Mouse (Mus musculus) midbrain, embryonic 16.5 days (tissue): ENCODE data around the gene BC005624. TPM values are rescaled to one million over a fixed set of nuclear protein-coding genes. Genes with fewer than 3 reads are reported as not detected.

ENCODE experiments used
- ATAC-seq: fragments of 200-750 bp; cut with Nextera tagmentation; 2 replicates; pipeline ENCODE4 v1.8.0; 2017; ENCODE audit warnings: moderate TSS enrichment
- H3K27ac ChIP-seq: fragments of 300-500 bp; sonication (generic); 2 replicates; pipeline ENCODE4 v1.5.1; 2014; ENCODE audit warnings: mild to moderate bottlenecking, low read length, mixed read lengths
- H3K27me3 ChIP-seq: fragments of 300-500 bp; sonication (generic); 2 replicates; pipeline ENCODE4 v1.6.1; 2014; ENCODE audit warnings: low read depth, low read length, mixed read lengths; ENCODE audit not compliant: control insufficient read depth, insufficient read depth
- H3K36me3 ChIP-seq: fragments of 300-500 bp; sonication (generic); 2 replicates; pipeline ENCODE4 v1.6.1; 2014; ENCODE audit warnings: mild to moderate bottlenecking, low read length, moderate library complexity, mixed read lengths; ENCODE audit not compliant: control insufficient read depth, insufficient read depth
- H3K4me1 ChIP-seq: fragments of 300-500 bp; sonication (generic); 2 replicates; pipeline ENCODE4 v1.6.1; 2014; ENCODE audit warnings: mild to moderate bottlenecking, low read length, mixed read lengths; ENCODE audit not compliant: control insufficient read depth, insufficient read depth
- H3K4me2 ChIP-seq: fragments of 300-500 bp; sonication (generic); 2 replicates; pipeline ENCODE4 v1.6.1; 2014; ENCODE audit warnings: mild to moderate bottlenecking, low read length, mixed read lengths
- H3K4me3 ChIP-seq: fragments of 300-500 bp; sonication (generic); 2 replicates; pipeline ENCODE4 v1.5.1; 2014; ENCODE audit warnings: low read depth, mild to moderate bottlenecking, low read length, moderate library complexity, mixed read lengths
- H3K9ac ChIP-seq: fragments of 300-500 bp; sonication (generic); 2 replicates; pipeline ENCODE4 v1.6.1; 2014; ENCODE audit warnings: low read depth, low read length, mixed read lengths
- H3K9me3 ChIP-seq: fragments of 300-500 bp; sonication (generic); replicated peaks from 2 replicates; pipeline ENCODE4 v1.6.1; 2014; ENCODE audit warnings: mild to moderate bottlenecking, low read length, mixed read lengths; ENCODE audit not compliant: control insufficient read depth, poor library complexity, severe bottlenecking
- WGBS: fragments of 180-500 bp; shearing (Covaris S2); extraction: QIAGEN DNeasy Blood & Tissue Kit; methylation state at CpG from one replicate; pipeline ENCODE4 v1.1.7; 2014; 5-methylcytosine and 5-hydroxymethylcytosine counted together
- polyA plus RNA-seq: library from polyadenylated mRNA; unstranded; fragments of >200 nt; fragmentation: Nextera tagmentation; extraction: Ambion mirVana; gene quantifications from 2 replicates; pipeline ENCODE4 v1.2.1, GENCODE M21; 2015

BC005624 gene
- polyA plus RNA-seq, 1 experiment from 2014 or later = 95.3 TPM

GRCm38 (mm10) chr2:30994853-30995252, 12.9 kb upstream of the BC005624 start:
- no peak overlapping the region for H3K27ac ChIP-seq
- ATAC-seq = no peak
- no peak overlapping the region for H3K4me2 ChIP-seq
- H3K9ac ChIP-seq = no peak overlapping the region
- H3K4me1 ChIP-seq = no peaks in the 10 kb centered on the region
- H3K27me3 ChIP-seq = no peaks in the 10 kb centered on the region
- H3K4me3 ChIP-seq = no peak overlapping the region
- H3K36me3 ChIP-seq = peaks cover 6% of the 10 kb centered on the region; the same call in 1 of the 2 replicates
- 94% methylated on average over 4 of the region's 4 CpGs for WGBS
- no peaks in the 10 kb centered on the region for H3K9me3 ChIP-seq

DNA sequence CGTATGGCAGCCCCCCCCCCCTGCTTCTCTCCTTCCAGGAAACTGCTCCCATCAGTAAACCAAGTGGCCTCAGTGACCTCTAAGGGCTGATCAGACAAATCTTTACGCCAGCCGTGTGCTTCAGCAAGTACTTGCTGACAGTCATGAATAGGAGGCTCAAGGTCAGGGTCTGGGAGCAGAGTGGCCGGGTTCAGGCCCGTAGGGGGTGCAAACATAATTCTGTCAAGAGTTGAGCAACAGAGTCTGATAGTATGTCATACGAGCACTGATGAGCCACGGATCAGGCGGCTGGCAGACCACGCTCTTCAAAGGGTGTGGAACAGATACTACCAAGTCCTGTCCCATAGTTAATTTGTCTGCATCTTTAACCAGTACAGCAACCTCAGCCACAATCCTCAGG, 8.2 kb upstream of the BC005624 start:
- no peaks in the 10 kb centered on the region for H3K4me1 ChIP-seq
- H3K4me2 ChIP-seq = no peak overlapping the region
- ATAC-seq = no peak
- H3K9ac ChIP-seq = no peak overlapping the region
- 93% methylated on average over 9 of the region's 9 CpGs for WGBS
- no peak overlapping the region for H3K4me3 ChIP-seq
- no peaks in the 10 kb centered on the region for H3K9me3 ChIP-seq
- H3K27ac ChIP-seq = no peak overlapping the region
- no peaks in the 10 kb centered on the region for H3K27me3 ChIP-seq
- no peaks in the 10 kb centered on the region; the same call in 1 of the 2 replicates for H3K36me3 ChIP-seq

GRCm38 (mm10) chr2:30985111-30986020, 3.4 kb upstream of the BC005624 start:
- no peak overlapping the region for H3K27ac ChIP-seq
- no peak overlapping the region for H3K9ac ChIP-seq
- H3K9me3 ChIP-seq = no peaks in the 10 kb centered on the region
- H3K4me2 ChIP-seq = no peak overlapping the region
- ATAC-seq = no peak
- H3K36me3 ChIP-seq = no peaks in the 10 kb centered on the region; the same call in 1 of the 2 replicates
- peaks cover 16% of the 10 kb centered on the region for H3K4me1 ChIP-seq
- WGBS = 32% methylated on average over 17 of the region's 17 CpGs
- no peak overlapping the region for H3K4me3 ChIP-seq
- no peaks in the 10 kb centered on the region for H3K27me3 ChIP-seq

GRCm38 (mm10) chr2:30983024-30983423, 1.0 kb upstream of the BC005624 start:
- Histone ChIP-seq H3K36me3 (peaks cover 7% of the 10 kb centered on the region), H3K4me2 (peak overlapping the region; percentile 64), H3K9ac (no peak overlapping the region), H3K4me1 (peaks cover 16% of the 10 kb centered on the region), H3K4me3 (peak overlapping the region; percentile 77), H3K27me3 (no peaks in the 10 kb centered on the region), H3K9me3 (no peaks in the 10 kb centered on the region), H3K27ac (no peak overlapping the region)
- no peak for ATAC-seq
- 50% methylated on average over 7 of the region's 7 CpGs for WGBS

- H3K4me2 ChIP-seq = peak within 1 kb of the TSS; percentile 90
- H3K36me3 ChIP-seq = peaks cover 8% of the 10 kb centered on the region
- peak; percentile 94 for ATAC-seq
- H3K27me3 ChIP-seq = no peaks in the 10 kb centered on the region
- H3K9ac ChIP-seq = peak within 1 kb of the TSS; percentile 72
- H3K9me3 ChIP-seq = no peaks in the 10 kb centered on the region
- peaks cover 12% of the 10 kb centered on the region for H3K4me1 ChIP-seq
- H3K4me3 ChIP-seq = peak within 1 kb of the TSS; percentile 74
- 2% methylated on average over 47 of the region's 59 CpGs for WGBS
- H3K27ac ChIP-seq = peak within 1 kb of the TSS; percentile 61
Observed at GRCm38 (mm10) chr2:30967352-30968327, 14.4 kb downstream of the BC005624 start, which contains the start of gene Tor1a. Gene Tor1a (minus strand): TSS chr2:30967933.

GRCm38 (mm10) chr2:30966826-30967225, 15.2 kb downstream of the BC005624 start:
- Histone ChIP-seq H3K27ac (no peak overlapping the region; the same call in 1 of the 2 replicates), H3K4me2 (peak overlapping the region; percentile 90), H3K9ac (peak overlapping the region; percentile 72), H3K27me3 (no peaks in the 10 kb centered on the region), H3K36me3 (peaks cover 14% of the 10 kb centered on the region), H3K9me3 (no peaks in the 10 kb centered on the region), H3K4me1 (peaks cover 12% of the 10 kb centered on the region), H3K4me3 (peak overlapping the region; percentile 74)
- WGBS = 21% methylated on average over 16 of the region's 16 CpGs
- peak; percentile 7; the same call in 1 of the 2 replicates for ATAC-seq

- H3K4me2 ChIP-seq = no peak overlapping the region
- peaks cover 24% of the 10 kb centered on the region for H3K36me3 ChIP-seq
- 91% methylated on average over 8 of the region's 8 CpGs for whole genome bisulfite sequencing
Observed at GRCm38 (mm10) chr2:30965627-30966026, 16.4 kb downstream of the BC005624 start.

GRCm38 (mm10) chr2:30962570-30963254, 19.3 kb downstream of the BC005624 start:
- Histone ChIP-seq H3K9me3 (no peaks in the 10 kb centered on the region), H3K9ac (no peak overlapping the region), H3K4me3 (no peak overlapping the region), H3K4me1 (peaks cover 12% of the 10 kb centered on the region), H3K27ac (no peak overlapping the region), H3K27me3 (no peaks in the 10 kb centered on the region), H3K4me2 (no peak overlapping the region), H3K36me3 (peaks cover 37% of the 10 kb centered on the region)
- no peak for ATAC-seq
- 93% methylated on average over 11 of the region's 11 CpGs for WGBS

More at GRCm38 (mm10) chr2:30965627-30966026, 16.4 kb downstream of the BC005624 start:
- Histone ChIP-seq H3K4me1 (peaks cover 12% of the 10 kb centered on the region), H3K4me3 (no peak overlapping the region), H3K27ac (no peak overlapping the region), H3K9ac (no peak overlapping the region), H3K9me3 (no peaks in the 10 kb centered on the region), H3K27me3 (no peaks in the 10 kb centered on the region)
- no peak for ATAC-seq
